Mouse (Mus musculus) kidney, adult 2 months (tissue): ENCODE measurements at regions not wholly inside any gene's neighbourhood (a gene's known extent, or its start where the extent isn't known, plus 50 kb on each side); places are given as distances from the start of the nearest gene placed in this dataset.

Experiments used
- DNase-seq: peaks from one replicate; pipeline ENCODE4 v3.0.0; 2021
- H3K27ac ChIP-seq: fragments of 200-500 bp; 2 replicates; pipeline ENCODE4 v1.5.1; 2012; ENCODE audit warnings: low read depth, low read length, control low read depth, inconsistent platforms; ENCODE audit not compliant: insufficient read depth
- H3K27me3 ChIP-seq: fragments of 200-500 bp; replicated peaks from 2 replicates; pipeline ENCODE4 v1.6.1; 2012; ENCODE audit warnings: mild to moderate bottlenecking, moderate library complexity, low read length, inconsistent platforms; ENCODE audit not compliant: control insufficient read depth, insufficient read depth
- H3K36me3 ChIP-seq: fragments of 200-500 bp; 2 replicates; pipeline ENCODE4 v1.6.1; 2012; ENCODE audit warnings: mild to moderate bottlenecking, moderate library complexity, low read length, inconsistent platforms; ENCODE audit not compliant: control insufficient read depth, insufficient read depth
- H3K4me1 ChIP-seq: fragments of 200-500 bp; 2 replicates; pipeline ENCODE4 v1.6.1; 2011; ENCODE audit warnings: low read length; ENCODE audit not compliant: control insufficient read depth, insufficient read depth
- H3K4me3 ChIP-seq: fragments of 200-500 bp; 2 replicates; pipeline ENCODE4 v1.5.1; 2011; ENCODE audit warnings: mild to moderate bottlenecking, low read depth, low read length, control low read depth; ENCODE audit not compliant: insufficient read depth
- CTCF ChIP-seq: fragments of 200-500 bp; conservative IDR thresholded peaks from 2 replicates; pipeline ENCODE4 v1.5.1; 2011; ENCODE audit warnings: low read depth, mild to moderate bottlenecking, control low read depth, low read length, moderate library complexity, mixed read lengths; ENCODE audit not compliant: insufficient read depth, insufficient read length
- POLR2A ChIP-seq: fragments of 200-500 bp; IDR thresholded peaks from one replicate; pipeline ENCODE4 v1.6.1; 2011; ENCODE audit warnings: low read depth, low read length, control low read depth
- WGBS: fragments of 180-500 bp; shearing (Covaris S2); methylation state at CpG from one replicate; pipeline ENCODE4 v1.1.7; 2018; 5-methylcytosine and 5-hydroxymethylcytosine counted together

- Histone ChIP-seq H3K27ac (no peak overlapping the region), H3K27me3 (no peaks in the 10 kb centered on the region), H3K36me3 (no peaks in the 10 kb centered on the region), H3K4me1 (no peaks in the 10 kb centered on the region), H3K4me3 (no peak overlapping the region)
- DNase-seq = peak; percentile 24
- WGBS = 41% methylated on average over 11 of the region's 11 CpGs
- no peak for TF ChIP-seq POLR2A
- no peak for TF ChIP-seq CTCF
Observed at GRCm38 (mm10) chr13:103660248-103660996, 114.0 kb downstream of the Srek1 start.

GRCm38 (mm10) chr13:103655966-103656365 is 118.4 kb downstream of the Srek1 start:
- no peak for TF ChIP-seq POLR2A
- TF ChIP-seq CTCF = no peak
- Histone ChIP-seq H3K27me3 (no peaks in the 10 kb centered on the region), H3K36me3 (no peaks in the 10 kb centered on the region), H3K4me3 (no peak overlapping the region), H3K4me1 (no peaks in the 10 kb centered on the region), H3K27ac (no peak overlapping the region)
- no peak for DNase-seq
- 96% methylated on average over 2 of the region's 2 CpGs for WGBS

GRCm38 (mm10) chr13:103653216-103653615 is 121.2 kb downstream of the Srek1 start:
- DNase-seq = no peak
- Histone ChIP-seq H3K36me3 (no peaks in the 10 kb centered on the region), H3K4me3 (no peak overlapping the region), H3K4me1 (no peaks in the 10 kb centered on the region), H3K27me3 (no peaks in the 10 kb centered on the region), H3K27ac (no peak overlapping the region)
- 78% methylated on average over 4 of the region's 4 CpGs for WGBS
- no peak for TF ChIP-seq CTCF
- TF ChIP-seq POLR2A = no peak

DNA sequence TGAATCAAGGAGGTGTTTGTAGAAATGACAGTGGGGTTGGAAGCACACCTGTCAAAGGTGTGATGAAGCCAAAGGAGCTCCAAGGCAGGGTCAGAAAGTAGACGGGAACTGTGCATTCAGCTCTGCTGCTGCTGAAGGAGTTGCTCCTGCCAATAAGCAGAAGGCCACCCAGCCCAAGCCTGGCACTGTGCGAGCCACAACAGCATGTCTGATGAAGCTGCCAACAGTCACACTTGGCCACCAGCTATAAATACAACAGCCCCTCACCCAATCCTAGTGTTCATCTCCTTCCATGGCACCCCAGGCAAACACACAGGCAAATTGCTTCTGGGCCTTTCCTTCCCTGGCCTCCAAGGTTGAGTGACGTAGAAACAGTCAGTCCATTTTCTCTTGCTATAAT is 125.0 kb downstream of the Srek1 start:
- H3K27ac ChIP-seq = no peak overlapping the region
- 99% methylated on average over 3 of the region's 3 CpGs for WGBS
- H3K27me3 ChIP-seq = no peaks in the 10 kb centered on the region
- no peaks in the 10 kb centered on the region for H3K4me1 ChIP-seq
- no peak for DNase-seq
- no peak overlapping the region for H3K4me3 ChIP-seq
- no peaks in the 10 kb centered on the region for H3K36me3 ChIP-seq
- no peak for TF ChIP-seq CTCF

DNA sequence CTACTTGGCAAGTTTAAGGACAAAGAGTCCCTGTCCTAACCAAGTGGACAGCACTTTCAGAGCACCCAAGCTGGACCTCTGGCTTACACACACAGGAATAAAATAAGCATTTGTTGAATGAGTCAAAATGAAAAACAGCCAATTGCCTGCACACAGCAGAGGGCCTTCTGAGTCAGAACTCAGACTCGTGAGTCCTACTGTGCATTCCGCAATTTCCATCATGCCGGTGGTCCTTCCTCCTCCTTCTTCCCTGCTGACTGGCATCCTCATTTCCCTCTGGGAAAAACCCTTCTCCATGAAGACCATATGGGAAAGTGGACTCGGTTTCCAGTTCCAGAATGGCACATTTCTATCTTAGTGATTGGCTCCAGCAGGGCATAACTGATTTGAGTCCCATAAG is 126.4 kb downstream of the Srek1 start:
- whole genome bisulfite sequencing = 76% methylated on average over 4 of the region's 4 CpGs
- Histone ChIP-seq H3K4me1 (no peaks in the 10 kb centered on the region), H3K27ac (no peak overlapping the region), H3K4me3 (no peak overlapping the region), H3K36me3 (no peaks in the 10 kb centered on the region), H3K27me3 (no peaks in the 10 kb centered on the region)
- DNase-seq = no peak
- no peak for TF ChIP-seq CTCF
- no peak for TF ChIP-seq POLR2A

- H3K4me1 ChIP-seq = no peaks in the 10 kb centered on the region
- no peaks in the 10 kb centered on the region for H3K27me3 ChIP-seq
- H3K36me3 ChIP-seq = no peaks in the 10 kb centered on the region
- H3K4me3 ChIP-seq = no peak overlapping the region
- DNase-seq = peak; percentile 34
- TF ChIP-seq CTCF = peak; percentile 82
- no peak for TF ChIP-seq POLR2A
- no peak overlapping the region for H3K27ac ChIP-seq
- 30% methylated on average over 4 of the region's 4 CpGs for WGBS
Observed at GRCm38 (mm10) chr13:103646035-103646434, 128.4 kb downstream of the Srek1 start.

- DNase-seq = peak; percentile 78
- Histone ChIP-seq H3K4me3 (no peak overlapping the region), H3K4me1 (no peaks in the 10 kb centered on the region), H3K27me3 (no peaks in the 10 kb centered on the region), H3K27ac (no peak overlapping the region), H3K36me3 (no peaks in the 10 kb centered on the region)
- TF ChIP-seq CTCF = peak; percentile 65
- no peak for TF ChIP-seq POLR2A
- 61% methylated on average over 6 of the region's 6 CpGs for WGBS
Observed at GRCm38 (mm10) chr13:103643993-103644722, 130.2 kb downstream of the Srek1 start.
